Mouse (Mus musculus) brain, embryonic 14.5 days (tissue): ENCODE measurements at regions not wholly inside any gene's neighbourhood (a gene's known extent, or its start where the extent isn't known, plus 50 kb on each side); places are given as distances from the start of the nearest gene placed in this dataset.

Source experiments
- CTCF ChIP-seq: fragments of 200-500 bp; IDR thresholded peaks from 2 replicates; pipeline ENCODE4 v1.5.1; 2012; ENCODE audit warnings: inconsistent platforms, mild to moderate bottlenecking, moderate library complexity, borderline replicate concordance; ENCODE audit not compliant: insufficient read depth, insufficient read length; ENCODE audit errors: extremely low read depth
- POLR2A ChIP-seq: fragments of 200-500 bp; IDR thresholded peaks from 2 replicates; pipeline ENCODE4 v1.6.1; 2012; ENCODE audit warnings: mild to moderate bottlenecking, inconsistent platforms, borderline replicate concordance; ENCODE audit not compliant: poor library complexity, insufficient read depth, insufficient read length, severe bottlenecking; ENCODE audit errors: extremely low read depth

DNA sequence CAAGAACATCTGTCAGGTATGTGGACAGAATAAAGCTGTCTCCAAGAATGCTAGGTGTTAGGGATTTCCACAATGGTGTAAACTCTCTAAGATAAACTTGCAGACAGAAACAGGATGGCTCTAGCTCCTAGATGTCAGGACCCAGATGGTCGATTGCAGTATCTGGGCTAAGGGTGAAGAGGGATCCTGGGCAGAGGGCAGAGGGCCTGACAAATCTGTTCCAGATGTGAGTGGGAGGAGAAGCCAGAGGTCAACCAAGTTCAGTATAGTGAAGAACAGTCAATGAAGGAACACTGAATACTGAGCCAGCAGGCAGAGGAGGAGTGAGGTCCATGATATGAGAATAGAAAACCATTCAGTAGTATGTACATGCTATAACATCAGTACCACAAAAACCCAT lies 254.4 kb downstream of the Cmpk2 start:
- TF ChIP-seq CTCF (no peak), POLR2A (no peak)
